Comparison of ENCODE assay signal across 11 mouse cellular contexts in the genomic region with DNA sequence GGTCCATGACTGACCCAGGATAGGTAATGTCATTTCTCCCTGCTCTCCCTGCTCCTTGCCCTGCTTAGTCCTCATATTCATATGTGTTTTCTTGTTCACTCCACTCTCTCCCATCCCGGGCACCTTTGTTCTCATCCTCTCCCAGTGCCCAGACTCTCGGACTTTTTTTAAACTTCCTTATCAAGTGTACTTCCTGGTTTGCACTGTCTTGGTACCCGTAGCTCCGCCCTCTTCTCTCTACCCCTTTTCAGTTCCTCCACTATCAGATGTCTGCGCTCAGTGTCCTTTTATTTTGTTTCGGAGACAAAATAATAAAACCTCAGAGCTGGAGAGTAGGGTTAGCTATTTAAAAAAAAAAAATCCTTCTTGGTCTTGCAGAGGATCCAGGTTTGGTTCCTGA. TPM values are rescaled to one million over a fixed set of nuclear protein-coding genes. Genes with fewer than 3 reads are reported as not detected.
DNase-seq lines count a peak whose midpoint lies in the region; ATAC-seq and TF ChIP-seq lines count a peak whose summit lies in the region.
"Had no signal": no experiment of that assay in that cellular context is flagged by ENCODE, and none has a peak within 500 bp of the region (broad histone marks: within the 10 kb centered on the region; RNA-seq: fewer than 3 reads in every experiment).

No protein-coding gene starts in this region.

- TF ChIP-seq POLR2A in bone marrow macrophage, adult 2 months (IDR thresholded peaks at IDR 0.05; ENCODE audit: borderline replicate concordance, low read depth, low read length), result no peak

- no peaks in the 10 kb centered on the region for H3K27me3 ChIP-seq in liver, embryonic 11.5 days (replicated peaks; ENCODE audit: control insufficient read depth, insufficient read depth, low read length)
- no peaks in the 10 kb centered on the region for H3K27me3 ChIP-seq in forebrain, embryonic 13.5 days
- H3K27me3 ChIP-seq in forebrain, embryonic 11.5 days (ENCODE audit: control insufficient read depth, insufficient read depth, low read length), result no peaks in the 10 kb centered on the region
- H3K27me3 ChIP-seq: embryonic facial prominence, embryonic 15.5 days had no signal

- TF ChIP-seq CTCF in bone marrow macrophage, adult 2 months (IDR thresholded peaks at IDR 0.05; ENCODE audit: low read depth, low read length), result no peak

- WGBS in liver, embryonic 11.5 days, result 52% methylated on average over 6 of the region's 6 CpGs
- WGBS in forebrain, embryonic 13.5 days, result 87% methylated on average over 6 of the region's 6 CpGs
- WGBS in forebrain, embryonic 11.5 days, result 94% methylated on average over 6 of the region's 6 CpGs

- H3K4me2 ChIP-seq in liver, embryonic 11.5 days, result peak overlapping the region; percentile 54
- no peak overlapping the region for H3K4me2 ChIP-seq in forebrain, embryonic 13.5 days
- no peak overlapping the region for H3K4me2 ChIP-seq in forebrain, embryonic 11.5 days (ENCODE audit: low read depth, low read length, severe bottlenecking)
- H3K4me2 ChIP-seq: embryonic facial prominence, embryonic 15.5 days had no signal

- peak; percentile 70 for ATAC-seq in liver, embryonic 11.5 days (replicated peaks; ENCODE audit: low FRiP score)
- ATAC-seq in forebrain, embryonic 13.5 days, result no peak
- no peak for ATAC-seq in forebrain, embryonic 11.5 days (replicated peaks; ENCODE audit: low FRiP score)

- peak overlapping the region; percentile 41 for H3K4me3 ChIP-seq in bone marrow macrophage, adult 2 months (ENCODE audit: insufficient read depth, low read length)
- H3K4me3 ChIP-seq in liver, embryonic 11.5 days (ENCODE audit: low read depth, low read length), result peak overlapping the region; percentile 5; the same call in 1 of the 2 replicates
- H3K4me3 ChIP-seq in forebrain, embryonic 13.5 days, result no peak overlapping the region
- no peak overlapping the region for H3K4me3 ChIP-seq in forebrain, embryonic 11.5 days (ENCODE audit: low read depth, low read length)
- H3K4me3 ChIP-seq: embryonic facial prominence, embryonic 15.5 days had no signal

- H3K9ac ChIP-seq in liver, embryonic 11.5 days (ENCODE audit: low read depth, low read length), result no peak overlapping the region
- no peak overlapping the region for H3K9ac ChIP-seq in forebrain, embryonic 13.5 days
- no peak overlapping the region for H3K9ac ChIP-seq in forebrain, embryonic 11.5 days (ENCODE audit: low read length)
- H3K9ac ChIP-seq: embryonic facial prominence, embryonic 15.5 days had no signal

- H3K27ac ChIP-seq in bone marrow macrophage, adult 2 months (ENCODE audit: insufficient read depth, low read depth, low read length), result no peak overlapping the region
- no peak overlapping the region for H3K27ac ChIP-seq in liver, embryonic 11.5 days (ENCODE audit: low read depth, low read length)
- H3K27ac ChIP-seq in forebrain, embryonic 13.5 days, result no peak overlapping the region
- H3K27ac ChIP-seq in forebrain, embryonic 11.5 days (ENCODE audit: low read depth, low read length), result no peak overlapping the region
- H3K27ac ChIP-seq: embryonic facial prominence, embryonic 15.5 days had no signal

- peaks cover 8% of the 10 kb centered on the region for H3K4me1 ChIP-seq in bone marrow macrophage, adult 2 months (ENCODE audit: control insufficient read depth, insufficient read depth, low read length)
- no peaks in the 10 kb centered on the region for H3K4me1 ChIP-seq in liver, embryonic 11.5 days (replicated peaks; ENCODE audit: control insufficient read depth, insufficient read depth, low read length)
- H3K4me1 ChIP-seq in forebrain, embryonic 13.5 days, result no peaks in the 10 kb centered on the region
- H3K4me1 ChIP-seq in forebrain, embryonic 11.5 days (replicated peaks; ENCODE audit: control insufficient read depth, insufficient read depth, low read length), result no peaks in the 10 kb centered on the region
- H3K4me1 ChIP-seq: embryonic facial prominence, embryonic 15.5 days had no signal

- no peaks in the 10 kb centered on the region for H3K36me3 ChIP-seq in liver, embryonic 11.5 days (ENCODE audit: control insufficient read depth, insufficient read depth, low read length)
- H3K36me3 ChIP-seq in forebrain, embryonic 13.5 days (ENCODE audit: poor library complexity, severe bottlenecking), result no peaks in the 10 kb centered on the region
- H3K36me3 ChIP-seq in forebrain, embryonic 11.5 days (ENCODE audit: control insufficient read depth, insufficient read depth, low read length), result no peaks in the 10 kb centered on the region
- H3K36me3 ChIP-seq: embryonic facial prominence, embryonic 15.5 days had no signal

- H3K9me3 ChIP-seq in liver, embryonic 11.5 days (ENCODE audit: control insufficient read depth, low read length), result no peaks in the 10 kb centered on the region
- no peaks in the 10 kb centered on the region for H3K9me3 ChIP-seq in forebrain, embryonic 13.5 days (replicated peaks)
- H3K9me3 ChIP-seq in forebrain, embryonic 11.5 days (ENCODE audit: control insufficient read depth, low read length), result no peaks in the 10 kb centered on the region; the same call in 1 of the 2 replicates
- H3K9me3 ChIP-seq: embryonic facial prominence, embryonic 15.5 days had no signal

- peak; percentile 37 for DNase-seq in layer of hippocampus, adult 11-12 months (ENCODE audit: low spot score)
- no peak for DNase-seq in layer of hippocampus, postnatal 25 days (ENCODE audit: extremely low spot score in 1 of 2, low spot score in 1 of 2)
- no peak for DNase-seq in liver, embryonic 11.5 days (ENCODE audit: low spot score)
- peak; percentile 80 to 84 for DNase-seq in spleen, postnatal 36 days (ENCODE audit: low spot score in 2 of 2)
- no peak for DNase-seq in forebrain, embryonic 11.5 days (ENCODE audit: low spot score)
- DNase-seq in retina, embryonic 14.5 days (ENCODE audit: low spot score), result no peak

RNA-seq across cellular contexts. Expression of a gene that starts 2.9 kb away (rescaled TPM):
- not detected for total RNA-seq in layer of hippocampus, postnatal 25 days (2021)
- polyA plus RNA-seq in bone marrow macrophage, adult 2 months (2012; ENCODE audit: insufficient read depth, insufficient read length, missing spikeins), result 0.84 TPM in 1 of 2 replicates, not detected in the other
- polyA plus RNA-seq in liver, embryonic 11.5 days (2014; fragmentation: Nextera tagmentation; extraction: Ambion mirVana), result 0.35 and 0.45 TPM in 2 replicates
- polyA plus RNA-seq in forebrain, embryonic 13.5 days (2015; fragmentation: Nextera tagmentation; extraction: Ambion mirVana), result not detected in 2 replicates
- polyA plus RNA-seq in forebrain, embryonic 11.5 days (2014; fragmentation: Nextera tagmentation; extraction: Ambion mirVana), result not detected in 2 replicates
- total RNA-seq: left cerebral cortex, postnatal 36 days had no signal
- polyA plus RNA-seq: embryonic facial prominence, embryonic 15.5 days; kidney, embryonic 14.5 days had no signal

RNA-seq across cellular contexts. Expression of a gene that starts 11.7 kb away (rescaled TPM):
- total RNA-seq in layer of hippocampus, postnatal 25 days (2021), result under 1 TPM in 1 of 2 experiments, not detected in 1; 0.54 TPM
- polyA plus RNA-seq in bone marrow macrophage, adult 2 months (2012; ENCODE audit: insufficient read depth, insufficient read length, missing spikeins), result 0.63 TPM in 1 of 2 replicates, not detected in the other
- polyA plus RNA-seq in liver, embryonic 11.5 days (2014; fragmentation: Nextera tagmentation; extraction: Ambion mirVana), result 0.14 TPM in 1 of 2 replicates, not detected in the other
- polyA plus RNA-seq in forebrain, embryonic 13.5 days (2015; fragmentation: Nextera tagmentation; extraction: Ambion mirVana), result 0.14 TPM in 1 of 2 replicates, not detected in the other
- polyA plus RNA-seq in forebrain, embryonic 11.5 days (2014; fragmentation: Nextera tagmentation; extraction: Ambion mirVana), result not detected in 2 replicates
- polyA plus RNA-seq: kidney, embryonic 14.5 days had no signal

RNA-seq across cellular contexts. Expression of a gene that starts 39.1 kb away (rescaled TPM):
- total RNA-seq in layer of hippocampus, postnatal 25 days (2021), result 10 to 100 TPM; 13.8 to 19.2 TPM
- polyA plus RNA-seq in bone marrow macrophage, adult 2 months (2012; ENCODE audit: insufficient read depth, insufficient read length, missing spikeins), result 11.2 and 16.8 TPM in 2 replicates
- polyA plus RNA-seq in liver, embryonic 11.5 days (2014; fragmentation: Nextera tagmentation; extraction: Ambion mirVana), result 34.8 and 36.7 TPM in 2 replicates
- 28.9 and 30.0 TPM in 2 replicates for polyA plus RNA-seq in forebrain, embryonic 13.5 days (2015; fragmentation: Nextera tagmentation; extraction: Ambion mirVana)
- polyA plus RNA-seq in forebrain, embryonic 11.5 days (2014; fragmentation: Nextera tagmentation; extraction: Ambion mirVana), result 28.7 and 29.3 TPM in 2 replicates

RNA-seq across cellular contexts. Expression of a gene that starts 39.6 kb away (rescaled TPM):
- total RNA-seq in layer of hippocampus, postnatal 25 days (2021), result under 1 TPM; 0.34 to 0.77 TPM
- not detected in 2 replicates for polyA plus RNA-seq in bone marrow macrophage, adult 2 months (2012; ENCODE audit: insufficient read depth, insufficient read length, missing spikeins)
- polyA plus RNA-seq in liver, embryonic 11.5 days (2014; fragmentation: Nextera tagmentation; extraction: Ambion mirVana), result 0.62 TPM in 1 of 2 replicates, not detected in the other
- polyA plus RNA-seq in forebrain, embryonic 13.5 days (2015; fragmentation: Nextera tagmentation; extraction: Ambion mirVana), result 0.34 TPM in 1 of 2 replicates, not detected in the other
- polyA plus RNA-seq in forebrain, embryonic 11.5 days (2014; fragmentation: Nextera tagmentation; extraction: Ambion mirVana), result 0.37 TPM in 1 of 2 replicates, not detected in the other
- polyA plus RNA-seq: kidney, embryonic 14.5 days had no signal

RNA-seq across cellular contexts. Expression of a gene that starts 51.9 kb away (rescaled TPM):
- total RNA-seq in layer of hippocampus, postnatal 25 days (2021), result 1 to 10 TPM; 3.4 to 3.6 TPM
- 270 and 276 TPM in 2 replicates for polyA plus RNA-seq in bone marrow macrophage, adult 2 months (2012; ENCODE audit: insufficient read depth, insufficient read length, missing spikeins)
- polyA plus RNA-seq in liver, embryonic 11.5 days (2014; fragmentation: Nextera tagmentation; extraction: Ambion mirVana), result 1.8 and 2.0 TPM in 2 replicates
- polyA plus RNA-seq in forebrain, embryonic 13.5 days (2015; fragmentation: Nextera tagmentation; extraction: Ambion mirVana), result 0.12 and 0.26 TPM in 2 replicates
- 0.31 TPM in 1 of 2 replicates, not detected in the other for polyA plus RNA-seq in forebrain, embryonic 11.5 days (2014; fragmentation: Nextera tagmentation; extraction: Ambion mirVana)

Comparison
In these comparisons a context has a peak if more than half of its experiments do, and no peak if none do; other contexts are left out.
1. DNase-seq: peak in layer of hippocampus, adult 11-12 months (single experiment) and spleen, postnatal 36 days (2 of 2); none in layer of hippocampus, postnatal 25 days (0 of 2), liver, embryonic 11.5 days (single experiment), forebrain, embryonic 11.5 days (single experiment) and retina, embryonic 14.5 days (single experiment).
2. H3K4me3 ChIP-seq: peak in bone marrow macrophage, adult 2 months (single experiment) and liver, embryonic 11.5 days (single experiment); none in forebrain, embryonic 13.5 days (single experiment) and forebrain, embryonic 11.5 days (single experiment).